Mouse (Mus musculus) CH12.LX (cell line): ENCODE data around the gene Cmss1. TPM values are rescaled to one million over a fixed set of nuclear protein-coding genes. Genes with fewer than 3 reads are reported as not detected.

Experiments
- DNase-seq: peaks from one replicate; pipeline ENCODE4 v3.0.0-alpha.2; 2013; ENCODE audit errors: extremely low read depth
- H3K27ac ChIP-seq: 2 replicates; pipeline ENCODE4 v1.5.1; 2012; ENCODE audit warnings: low read depth, mild to moderate bottlenecking, control low read depth, moderate library complexity; ENCODE audit not compliant: insufficient read depth
- H3K27me3 ChIP-seq: replicated peaks from 2 replicates; pipeline ENCODE3; 2012; ENCODE audit warnings: inconsistent platforms
- H3K36me3 ChIP-seq, 2 experiments: replicated peaks in 1 of 2; 2 replicates each; pipeline versions ENCODE3 to v1.6.1; 2012; ENCODE audit warnings: inconsistent platforms in 1 of 2, low read length in 1 of 2, mild to moderate bottlenecking in 1 of 2, mixed read lengths in 1 of 2, moderate library complexity in 1 of 2; ENCODE audit not compliant: control insufficient read depth in 1 of 2, insufficient read depth in 1 of 2
- H3K4me1 ChIP-seq, 2 experiments: 2 replicates each; pipeline ENCODE4 v1.6.1; 2012; ENCODE audit warnings: inconsistent platforms in 1 of 2, moderate library complexity in 1 of 2; ENCODE audit not compliant: insufficient read depth in 2 of 2, control insufficient read depth in 1 of 2
- H3K4me2 ChIP-seq: 2 replicates; pipeline ENCODE4 v1.6.1; 2012; ENCODE audit warnings: low read depth, mild to moderate bottlenecking, control low read depth; ENCODE audit not compliant: poor library complexity, insufficient read depth, severe bottlenecking
- H3K4me3 ChIP-seq, 3 experiments: fragments of 150-350 bp in 1 of 3; sonication (generic) in 1 of 3; replicated peaks in 1 of 3; 2 replicates each; pipeline versions ENCODE3 to v1.5.1; 2011 to 2012; ENCODE audit warnings: low read depth in 2 of 3, low read length in 2 of 3, mild to moderate bottlenecking in 2 of 3, moderate library complexity in 2 of 3, control low read depth in 1 of 3, improper control_type of control experiment in 1 of 3, inconsistent platforms in 1 of 3, mixed read lengths in 1 of 3; ENCODE audit not compliant: poor library complexity in 1 of 3
- H3K79me2 ChIP-seq: replicated peaks from 2 replicates; pipeline ENCODE4 v1.6.1; 2012; ENCODE audit warnings: mild to moderate bottlenecking, moderate library complexity; ENCODE audit not compliant: control insufficient read depth, poor library complexity, insufficient read depth, severe bottlenecking; ENCODE audit errors: extremely low read depth
- H3K9ac ChIP-seq: 2 replicates; pipeline ENCODE4 v1.6.1; 2012; ENCODE audit warnings: low read depth, mild to moderate bottlenecking, control low read depth, moderate library complexity; ENCODE audit not compliant: insufficient read depth
- H3K9me3 ChIP-seq: replicated peaks from 2 replicates; pipeline ENCODE3; 2012; ENCODE audit warnings: low read length, inconsistent platforms, mixed read lengths
- CHD1 ChIP-seq: IDR thresholded peaks from 2 replicates; pipeline ENCODE4 v1.6.1; 2012; ENCODE audit warnings: low read depth, low read length, improper control_type of control experiment, inconsistent platforms
- CTCF ChIP-seq, 2 experiments: IDR thresholded peaks in 1 of 2; conservative IDR thresholded peaks in 1 of 2; 2 replicates each; pipeline ENCODE4 v1.5.1; 2011 to 2012; ENCODE audit warnings: low read depth in 2 of 2, low read length in 2 of 2, improper control_type of control experiment in 1 of 2, inconsistent platforms in 1 of 2, mild to moderate bottlenecking in 1 of 2, moderate library complexity in 1 of 2
- ELF1 ChIP-seq: IDR thresholded peaks from 2 replicates; pipeline ENCODE4 v1.6.1; 2014; ENCODE audit warnings: low read depth, mild to moderate bottlenecking, inconsistent platforms, low read length, improper control_type of control experiment
- EP300 ChIP-seq: IDR thresholded peaks from 2 replicates; pipeline ENCODE4 v1.6.1; 2011; ENCODE audit warnings: low read length, improper control_type of control experiment
- ETS1 ChIP-seq: conservative IDR thresholded peaks from 2 replicates; pipeline ENCODE4 v1.6.1; 2012; ENCODE audit warnings: low read depth, mild to moderate bottlenecking, inconsistent platforms, low read length, improper control_type of control experiment, moderate library complexity
- GABPA ChIP-seq: IDR thresholded peaks from 2 replicates; pipeline ENCODE4 v1.6.1; 2012; ENCODE audit warnings: low read depth, low read length, improper control_type of control experiment, inconsistent platforms; ENCODE audit not compliant: insufficient replicate concordance
- HCFC1 ChIP-seq: IDR thresholded peaks from 2 replicates; pipeline ENCODE4 v1.6.1; 2012; ENCODE audit warnings: low read depth, mild to moderate bottlenecking, inconsistent platforms, low read length, improper control_type of control experiment
- IRF4 ChIP-seq: IDR thresholded peaks from 2 replicates; pipeline ENCODE4 v1.6.1; 2014; ENCODE audit warnings: low read depth, mild to moderate bottlenecking, inconsistent platforms, low read length, improper control_type of control experiment
- JUN ChIP-seq: IDR thresholded peaks from 2 replicates; pipeline ENCODE4 v1.6.1; 2011; ENCODE audit warnings: low read depth, mild to moderate bottlenecking, low read length, improper control_type of control experiment, moderate library complexity; ENCODE audit not compliant: insufficient read depth
- JUND ChIP-seq: conservative IDR thresholded peaks from 2 replicates; pipeline ENCODE4 v1.6.1; 2011; ENCODE audit warnings: low read depth, low read length, improper control_type of control experiment
- MAFK ChIP-seq: IDR thresholded peaks from 2 replicates; pipeline ENCODE4 v1.6.1; 2011; ENCODE audit warnings: low read length, improper control_type of control experiment; ENCODE audit not compliant: insufficient replicate concordance
- MAZ ChIP-seq: IDR thresholded peaks from 2 replicates; pipeline ENCODE4 v1.6.1; 2012; ENCODE audit warnings: low read depth, mild to moderate bottlenecking, inconsistent platforms, low read length, improper control_type of control experiment, moderate library complexity
- MEF2A ChIP-seq: IDR thresholded peaks from 2 replicates; pipeline ENCODE4 v1.6.1; 2014; ENCODE audit warnings: low read depth, mild to moderate bottlenecking, inconsistent platforms, low read length, improper control_type of control experiment, borderline replicate concordance
- MXI1 ChIP-seq: IDR thresholded peaks from 2 replicates; pipeline ENCODE4 v1.6.1; 2011; ENCODE audit warnings: mild to moderate bottlenecking, low read depth, low read length, improper control_type of control experiment
- MYC ChIP-seq: IDR thresholded peaks from 2 replicates; pipeline ENCODE4 v1.6.1; 2011; ENCODE audit warnings: low read depth, mild to moderate bottlenecking, improper control_type of control experiment, low read length
- PAX5 ChIP-seq: IDR thresholded peaks from 2 replicates; pipeline ENCODE4 v1.6.1; 2012; ENCODE audit warnings: low read length, inconsistent platforms, mixed read lengths
- POLR2A ChIP-seq: IDR thresholded peaks from 2 replicates; pipeline ENCODE4 v1.6.1; 2011; ENCODE audit warnings: low read depth, mild to moderate bottlenecking, improper control_type of control experiment, low read length
- RAD21 ChIP-seq: IDR thresholded peaks from 2 replicates; pipeline ENCODE4 v1.6.1; 2011; ENCODE audit warnings: low read depth, mild to moderate bottlenecking, low read length, improper control_type of control experiment, moderate library complexity
- TBP ChIP-seq: conservative IDR thresholded peaks from 2 replicates; pipeline ENCODE4 v1.6.1; 2011; ENCODE audit warnings: low read depth, low read length, improper control_type of control experiment
- USF1 ChIP-seq: IDR thresholded peaks from 2 replicates; pipeline ENCODE4 v1.6.1; 2014; ENCODE audit warnings: low read depth, mild to moderate bottlenecking, inconsistent platforms, low read length, improper control_type of control experiment
- ZC3H11A ChIP-seq: IDR thresholded peaks from 2 replicates; pipeline ENCODE4 v1.6.1; 2012; ENCODE audit warnings: low read depth, mild to moderate bottlenecking, inconsistent platforms, low read length, improper control_type of control experiment
- dilution Hi-C: fragments of 300-500 bp; cut with MboI; formaldehyde crosslinking; loops from 2 replicates; pipeline ENCODE4 v1.14.3; 2020; ENCODE audit warnings: low sequenced_read_pairs; ENCODE audit not compliant: extremely low pct_unique_long_range_greater_than_20kb, extremely low pct_ligation_motif_present
- in situ Hi-C: fragments of 300-500 bp; cut with MboI; formaldehyde crosslinking; loops from 3 replicates; pipeline ENCODE4 v1.14.3; 2019; ENCODE audit warnings: low sequenced_read_pairs, low pct_ligation_motif_present, low pct_unique_long_range_greater_than_20kb, mixed read lengths
- polyA plus RNA-seq: library from polyadenylated mRNA; unstranded; fragments of >175 nt; gene quantifications from 2 replicates; pipeline ENCODE4 v1.2.1, GENCODE M21; 2012; ENCODE audit warnings: low read depth; ENCODE audit not compliant: insufficient read length
- total RNA-seq, 2 experiments: library from RNA; depleted of rRNA; stranded (reverse); fragments of 300-350 nt in 1 of 2; fragments of >200 nt in 1 of 2; gene quantifications; 2 replicates each; pipeline ENCODE4 v1.2.3; 2012 to 2014

The Cmss1 gene
- total and polyA plus RNA-seq, 3 experiments = 94.7 to 107 (median 103) TPM

GRCm38 (mm10) chr16:57570789-57571311, 35.8 kb downstream of the Cmss1 start:
- dilution Hi-C loops (no loop called here), in situ Hi-C loops (loop anchor here (10.0 kb wide), 1 partner anchor 176 kb away; no protein-coding TSS in a partner anchor)
- Histone ChIP-seq H3K79me2 (peaks cover 3% of the 10 kb centered on the region), H3K27me3 (no peaks in the 10 kb centered on the region), H3K27ac (0 out of 2 replicates have a peak overlapping the region, but pooled peaks have one; percentile 11), H3K4me3 (no peak overlapping the region), H3K4me1 (peaks cover 22 to 64% of the 10 kb centered on the region in 2 experiments), H3K9ac (peak overlapping the region; percentile 13; the same call in 1 of the 2 replicates), H3K36me3 (peaks cover 0 to 63% of the 10 kb centered on the region in 2 experiments), H3K9me3 (no peaks in the 10 kb centered on the region), H3K4me2 (peak overlapping the region; percentile 82)
- TF ChIP-seq EP300 = peak; percentile 52; the same call in 1 of the 2 replicates
- 0 out of 2 replicates have a peak, but pooled peaks have one; percentile 51 for TF ChIP-seq JUN
- TF ChIP-seq JUND = no peak; the same call in 1 of the 2 replicates
- peak; percentile 38 for DNase-seq

GRCm38 (mm10) chr16:57568648-57569404, 37.8 kb downstream of the Cmss1 start:
- no peak overlapping the region for H3K27ac ChIP-seq
- in situ Hi-C loops = no loop called here
- H3K9ac ChIP-seq = no peak overlapping the region
- peaks cover 22 to 59% of the 10 kb centered on the region in 2 experiments for H3K4me1 ChIP-seq
- 0 out of 2 replicates have a peak, but pooled peaks have one; percentile 21 for TF ChIP-seq CHD1
- no peak for TF ChIP-seq MXI1
- TF ChIP-seq TBP = no peak
- TF ChIP-seq CTCF (conservative IDR thresholded peaks at IDR 0.05 in 1 of 2, IDR thresholded peaks at IDR 0.05 in 1 of 2; ENCODE audit: low read depth in 2 of 2, low read length in 2 of 2) = no peak
- TF ChIP-seq, all 38 proteins: peak for 1
- Histone ChIP-seq H3K27me3 (no peaks in the 10 kb centered on the region), H3K9me3 (no peaks in the 10 kb centered on the region), H3K4me2 (no peak overlapping the region), H3K36me3 (peaks cover 0 to 62% of the 10 kb centered on the region in 2 experiments), H3K79me2 (no peaks in the 10 kb centered on the region; the same call in none of the 2 replicates), H3K4me3 (no peak overlapping the region)
- dilution Hi-C loops = no loop called here
- peak; percentile 46 for DNase-seq

- Histone ChIP-seq H3K9ac (no peak overlapping the region), H3K27ac (no peak overlapping the region), H3K79me2 (no peaks in the 10 kb centered on the region; the same call in none of the 2 replicates), H3K9me3 (no peaks in the 10 kb centered on the region), H3K27me3 (no peaks in the 10 kb centered on the region), H3K4me1 (peaks cover 15 to 49% of the 10 kb centered on the region in 2 experiments), H3K4me3 (no peak overlapping the region), H3K36me3 (peaks cover 0 to 58% of the 10 kb centered on the region in 2 experiments), H3K4me2 (no peak overlapping the region)
- in situ Hi-C loops = no loop called here
- dilution Hi-C loops = no loop called here
- no peak for TF ChIP-seq MYC
- no peak for TF ChIP-seq MEF2A
- TF ChIP-seq HCFC1 = no peak
- no peak for TF ChIP-seq MAFK
- no peak for TF ChIP-seq JUND
- no peak for TF ChIP-seq POLR2A
- TF ChIP-seq ETS1 = no peak
- TF ChIP-seq EP300 = no peak
- no peak for TF ChIP-seq PAX5
- TF ChIP-seq MXI1 = no peak
- TF ChIP-seq IRF4 = no peak
- TF ChIP-seq ELF1 = no peak
- no peak for TF ChIP-seq GABPA
- no peak for TF ChIP-seq TBP
- no peak for TF ChIP-seq RAD21
- no peak for TF ChIP-seq ZC3H11A
- no peak for TF ChIP-seq USF1
- TF ChIP-seq MAZ = no peak
- no peak for DNase-seq
Measured at GRCm38 (mm10) chr16:57566215-57566614, 40.4 kb downstream of the Cmss1 start.
